Mouse (Mus musculus): ENCODE measurements around the gene Ube2l6. TPM values are rescaled to one million over a fixed set of nuclear protein-coding genes. Genes with fewer than 3 reads are reported as not detected.

The Ube2l6 gene
- total RNA-seq, 4 experiments from 2014 or later: 7.3 to 8.4 (median 7.6) TPM

- DNase-seq (ENCODE audit: low spot score in 2 of 2): no peak
Measured at GRCm38 (mm10) chr2:84837817-84838592, 39.4 kb downstream of the Ube2l6 start.

- DNase-seq (ENCODE audit: low spot score in 2 of 2): no peak
Measured at GRCm38 (mm10) chr2:84838593-84838949, 39.9 kb downstream of the Ube2l6 start, which contains the start of gene Slc43a1. Slc43a1 (plus strand) TSS chr2:84838850.

GRCm38 (mm10) chr2:84838993-84839980 lies 40.7 kb downstream of the Ube2l6 start:
- no peak for DNase-seq (ENCODE audit: low spot score in 2 of 2)

GRCm38 (mm10) chr2:84840016-84840747 lies 41.6 kb downstream of the Ube2l6 start:
- no peak for DNase-seq (ENCODE audit: low spot score in 2 of 2)

- no peak for DNase-seq (ENCODE audit: low spot score in 2 of 2)
Measured at GRCm38 (mm10) chr2:84840748-84841563, 42.3 kb downstream of the Ube2l6 start.

- DNase-seq (ENCODE audit: low spot score in 2 of 2): no peak
Measured at GRCm38 (mm10) chr2:84841905-84842304, 43.3 kb downstream of the Ube2l6 start.

- no peak for DNase-seq (ENCODE audit: low spot score in 2 of 2)
Measured at GRCm38 (mm10) chr2:84843654-84844053, 45.0 kb downstream of the Ube2l6 start.

GRCm38 (mm10) chr2:84845226-84845625 lies 46.6 kb downstream of the Ube2l6 start:
- no peak for DNase-seq (ENCODE audit: low spot score in 2 of 2)

- DNase-seq (ENCODE audit: low spot score in 2 of 2): no peak
Measured at GRCm38 (mm10) chr2:84850407-84851129, 51.9 kb downstream of the Ube2l6 start.

GRCm38 (mm10) chr2:84851130-84852040 lies 52.8 kb downstream of the Ube2l6 start:
- no peak for DNase-seq (ENCODE audit: low spot score in 2 of 2)

- no peak for DNase-seq (ENCODE audit: low spot score in 2 of 2)
Measured at GRCm38 (mm10) chr2:84855732-84856131, 57.1 kb downstream of the Ube2l6 start.

GRCm38 (mm10) chr2:84858551-84858950 lies 59.9 kb downstream of the Ube2l6 start:
- no peak for DNase-seq (ENCODE audit: low spot score in 2 of 2)

Other genes starting within 250 kb of the Ube2l6 start
- 10 to 100 TPM; 57.2 to 69.1 (median 60.0) TPM for gene Ctnnd1, start 148.1 kb upstream of the Ube2l6 start, total RNA-seq (2022)
- not detected for gene Btbd18, start 139.7 kb upstream of the Ube2l6 start, total RNA-seq (2022)
- gene Selenoh, start 128.1 kb upstream of the Ube2l6 start, total RNA-seq (2022): 10 to 100 TPM; 31.1 to 43.1 (median 34.4) TPM
- gene Gm28635, start 120.8 kb upstream of the Ube2l6 start, total RNA-seq (2022): 1 to 10 TPM in 1 of 4 experiments, not detected in 3; 3.6 TPM
- 10 to 100 TPM; 31.6 to 37.0 (median 32.9) TPM for gene Med19, start 120.4 kb upstream of the Ube2l6 start, total RNA-seq (2022)
- gene Tmx2, start 119.7 kb upstream of the Ube2l6 start, total RNA-seq (2022): 100 to 1,000 TPM; 243 to 260 (median 256) TPM
- 10 to 100 TPM; 38.3 to 42.1 (median 40.2) TPM for gene Zdhhc5, start 83.6 kb upstream of the Ube2l6 start, total RNA-seq (2022)
- 10 to 100 TPM in 2 of 4 experiments, 1 to 10 TPM in 2; 9.1 to 11.1 (median 10.3) TPM for gene Clp1, start 71.5 kb upstream of the Ube2l6 start, total RNA-seq (2022)
- 10 to 100 TPM; 67.7 to 77.9 (median 74.4) TPM for gene Ypel4, start 64.8 kb upstream of the Ube2l6 start, total RNA-seq (2022)
- gene Gm19426, start 55.2 kb upstream of the Ube2l6 start, total RNA-seq (2022): 1 to 10 TPM in 2 of 4 experiments, under 1 TPM in 2; 0.89 to 2.3 (median 1.3) TPM
- gene Serping1, start 23.4 kb upstream of the Ube2l6 start, total RNA-seq (2022): 1 to 10 TPM; 6.6 to 9.6 (median 7.8) TPM
- gene Smtnl1, start 23.8 kb downstream of the Ube2l6 start, total RNA-seq (2022): not detected
- 10 to 100 TPM; 45.2 to 52.3 (median 46.5) TPM for gene Timm10, start 28.2 kb downstream of the Ube2l6 start, total RNA-seq (2022)
- under 1 TPM in 2 of 4 experiments, not detected in 2; 0.09 to 0.20 TPM for gene Slc43a1, start 40.0 kb downstream of the Ube2l6 start, total RNA-seq (2022)
- gene Rtn4rl2, start 87.9 kb downstream of the Ube2l6 start, total RNA-seq (2022): 10 to 100 TPM; 57.0 to 74.6 (median 70.2) TPM
- 1 to 10 TPM in 3 of 4 experiments, under 1 TPM in 1; 0.49 to 1.2 (median 1.0) TPM for gene Slc43a3, start 137.8 kb downstream of the Ube2l6 start, total RNA-seq (2022)
- gene Prg2, start 181.6 kb downstream of the Ube2l6 start, total RNA-seq (2022): under 1 TPM in 1 of 4 experiments, not detected in 3; 0.61 TPM
- not detected for gene Prg3, start 189.4 kb downstream of the Ube2l6 start, total RNA-seq (2022)
- 100 to 1,000 TPM in 3 of 4 experiments, 10 to 100 TPM in 1; 99.9 to 112 (median 106) TPM for gene Ssrp1, start 238.4 kb downstream of the Ube2l6 start, total RNA-seq (2022)
- gene P2rx3, start 238.6 kb downstream of the Ube2l6 start, total RNA-seq (2022): 1 to 10 TPM; 1.7 to 3.3 (median 2.3) TPM
- 100 to 1,000 TPM in 3 of 4 experiments, 10 to 100 TPM in 1; 96.3 to 122 (median 110) TPM for gene Tnks1bp1, start 249.2 kb downstream of the Ube2l6 start, total RNA-seq (2022)